Mouse (Mus musculus) inflammation-experienced regulatory T-cells, adult 6 months (primary cell): Measurements from ENCODE around the gene Mycbp2. TPM values are rescaled to one million over a fixed set of nuclear protein-coding genes. Genes with fewer than 3 reads are reported as not detected.

Experiments
- ATAC-seq: one replicate; pipeline ENCODE4 v1.8.0; 2017
- polyA plus RNA-seq, 3 experiments: library from polyadenylated mRNA; unstranded; fragments of 100-300 nt; shearing (Covaris generic); gene quantifications; one replicate each; pipeline ENCODE4 v1.2.1; 2017

The Mycbp2 gene
- 100 to 1,000 TPM in 2 of 3 experiments, 10 to 100 TPM in 1; 46.3 to 113 (median 111) TPM for polyA plus RNA-seq

GRCm38 (mm10) chr14:103346729-103347505, at the start of gene Mycbp2:
Gene Mycbp2 (minus strand): TSS chr14:103346814.
- peak; percentile 45 for ATAC-seq

- no peak for ATAC-seq
Observed at GRCm38 (mm10) chr14:103392391-103392790, 45.8 kb upstream of the Mycbp2 start.

- no peak for ATAC-seq
Observed at GRCm38 (mm10) chr14:103387431-103387830, 40.8 kb upstream of the Mycbp2 start.

GRCm38 (mm10) chr14:103386871-103387270, 40.3 kb upstream of the Mycbp2 start:
- no peak for ATAC-seq

- no peak for ATAC-seq
Observed at GRCm38 (mm10) chr14:103385084-103385610, 38.5 kb upstream of the Mycbp2 start.

- no peak for ATAC-seq
Observed at GRCm38 (mm10) chr14:103378703-103379102, 32.1 kb upstream of the Mycbp2 start.

GRCm38 (mm10) chr14:103376765-103377164, 30.2 kb upstream of the Mycbp2 start:
- ATAC-seq = no peak

- no peak for ATAC-seq
Observed at GRCm38 (mm10) chr14:103375523-103375922, 28.9 kb upstream of the Mycbp2 start.

- peak; percentile 88 for ATAC-seq
Observed at GRCm38 (mm10) chr14:103363199-103363598, 16.6 kb upstream of the Mycbp2 start.

GRCm38 (mm10) chr14:103356066-103356465, 9.5 kb upstream of the Mycbp2 start:
- no peak for ATAC-seq

- ATAC-seq = no peak
Observed at GRCm38 (mm10) chr14:103354396-103355352, 8.1 kb upstream of the Mycbp2 start.

- peak; percentile 12 for ATAC-seq
Observed at GRCm38 (mm10) chr14:103345858-103346728, 521 bp downstream of the Mycbp2 start.

- no peak for ATAC-seq
Observed at GRCm38 (mm10) chr14:103345486-103345857, 1.1 kb downstream of the Mycbp2 start.

- no peak for ATAC-seq
Observed at GRCm38 (mm10) chr14:103345011-103345410, 1.6 kb downstream of the Mycbp2 start.

- no peak for ATAC-seq
Observed at GRCm38 (mm10) chr14:103343791-103344190, 2.8 kb downstream of the Mycbp2 start.

- no peak for ATAC-seq
Observed at GRCm38 (mm10) chr14:103341385-103342294, 5.0 kb downstream of the Mycbp2 start.

GRCm38 (mm10) chr14:103312926-103313325, 33.7 kb downstream of the Mycbp2 start:
- no peak for ATAC-seq

- no peak for ATAC-seq
Observed at GRCm38 (mm10) chr14:103296227-103296626, 50.4 kb downstream of the Mycbp2 start.

- ATAC-seq = no peak
Observed at GRCm38 (mm10) chr14:103286650-103287049, 60.0 kb downstream of the Mycbp2 start.

GRCm38 (mm10) chr14:103276667-103277066, 69.9 kb downstream of the Mycbp2 start:
- no peak for ATAC-seq

- no peak for ATAC-seq
Observed at GRCm38 (mm10) chr14:103260437-103260836, 86.2 kb downstream of the Mycbp2 start.
